Mouse (Mus musculus) bone marrow macrophage, adult 2 months (primary cell): ENCODE data around the gene Il21r. TPM values are rescaled to one million over a fixed set of nuclear protein-coding genes. Genes with fewer than 3 reads are reported as not detected.

ENCODE experiments used
- H3K27ac ChIP-seq: 2 replicates; pipeline ENCODE4 v1.5.1; 2012; ENCODE audit warnings: low read depth, low read length; ENCODE audit not compliant: insufficient read depth
- H3K4me1 ChIP-seq: 2 replicates; pipeline ENCODE4 v1.6.1; 2012; ENCODE audit warnings: low read length; ENCODE audit not compliant: control insufficient read depth, insufficient read depth
- H3K4me3 ChIP-seq: 2 replicates; pipeline ENCODE4 v1.5.1; 2012; ENCODE audit warnings: mild to moderate bottlenecking, low read length, moderate library complexity; ENCODE audit not compliant: insufficient read depth
- CTCF ChIP-seq: IDR thresholded peaks from 2 replicates; pipeline ENCODE4 v1.5.1; 2012; ENCODE audit warnings: low read depth, mild to moderate bottlenecking, low read length, moderate library complexity
- POLR2A ChIP-seq: IDR thresholded peaks from 2 replicates; pipeline ENCODE4 v1.6.1; 2012; ENCODE audit warnings: mild to moderate bottlenecking, low read depth, low read length, borderline replicate concordance
- polyA plus RNA-seq: library from polyadenylated mRNA; stranded (reverse); fragments of >200 nt; gene quantifications from 2 replicates; pipeline ENCODE4 v1.2.4, GENCODE M21; 2012; ENCODE audit not compliant: missing spikeins, insufficient read depth, insufficient read length

Gene Il21r
- polyA plus RNA-seq, 1 experiment, result 37.0 TPM

DNA sequence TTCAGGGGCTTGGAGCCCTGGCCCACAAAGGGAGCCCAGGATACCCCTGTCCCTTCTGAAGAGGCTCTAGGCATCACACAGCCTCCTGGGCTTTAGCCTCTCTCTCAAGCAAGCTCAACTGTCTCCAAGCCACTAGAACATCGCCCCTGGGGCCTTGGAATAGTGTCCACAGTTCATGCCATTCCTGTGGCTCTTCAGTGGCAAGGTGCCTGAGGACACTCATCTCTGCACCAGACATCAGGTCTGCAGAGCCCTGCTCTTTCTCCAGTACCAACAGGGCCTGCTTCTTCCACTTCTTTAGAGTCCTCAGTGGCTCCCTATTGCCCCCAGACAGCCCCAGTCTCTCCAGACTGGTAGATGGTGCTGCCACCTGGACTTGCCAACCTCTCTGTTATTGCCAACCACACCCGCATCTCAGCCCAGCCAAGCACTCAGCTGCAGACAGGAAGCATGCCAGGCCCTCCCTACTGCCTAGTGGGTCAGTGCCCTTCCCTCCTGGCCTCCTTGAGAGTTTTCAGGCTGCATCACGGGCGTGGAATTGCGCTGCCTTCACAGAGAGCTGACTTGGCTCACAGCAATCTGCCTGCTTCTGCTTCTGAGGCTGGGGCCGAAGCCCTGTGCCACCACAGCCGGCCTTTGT is 43.0 kb upstream of the Il21r start:
- Histone ChIP-seq H3K4me1 (peaks cover 53% of the 10 kb centered on the region), H3K4me3 (no peak overlapping the region), H3K27ac (no peak overlapping the region)
- TF ChIP-seq CTCF (no peak), POLR2A (no peak)

DNA sequence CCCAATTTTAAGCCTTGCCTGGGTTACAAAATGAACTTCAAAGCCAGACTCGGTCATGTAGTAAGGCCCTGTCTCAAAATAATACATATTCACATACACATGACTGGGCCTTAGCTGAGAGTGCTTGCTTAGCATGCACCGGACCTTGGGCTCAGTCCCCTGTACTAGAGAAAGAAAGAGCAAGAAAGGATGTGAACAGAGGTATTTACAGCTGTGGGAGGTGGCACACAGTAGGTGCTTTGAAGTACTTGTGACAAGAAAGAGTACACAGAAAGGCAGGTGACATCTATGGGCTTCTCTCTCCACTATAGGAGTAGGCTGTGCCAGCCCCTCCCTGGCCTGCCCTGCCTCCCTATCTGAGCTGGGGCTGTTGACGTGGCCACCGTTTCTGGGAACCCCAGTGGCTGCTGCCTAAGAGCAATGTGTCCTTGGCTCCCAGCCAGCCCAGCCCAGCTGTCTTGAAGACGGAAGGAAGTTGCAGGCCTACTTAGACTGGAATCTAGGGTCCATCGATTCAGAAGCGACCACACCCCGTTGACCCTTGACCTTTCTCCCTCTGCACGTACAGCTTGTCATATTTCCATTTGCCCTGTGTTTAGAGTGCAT is 42.0 kb upstream of the Il21r start:
- no peak overlapping the region for H3K4me3 ChIP-seq
- peaks cover 52% of the 10 kb centered on the region for H3K4me1 ChIP-seq
- H3K27ac ChIP-seq, result no peak overlapping the region
- no peak for TF ChIP-seq POLR2A
- no peak for TF ChIP-seq CTCF

DNA sequence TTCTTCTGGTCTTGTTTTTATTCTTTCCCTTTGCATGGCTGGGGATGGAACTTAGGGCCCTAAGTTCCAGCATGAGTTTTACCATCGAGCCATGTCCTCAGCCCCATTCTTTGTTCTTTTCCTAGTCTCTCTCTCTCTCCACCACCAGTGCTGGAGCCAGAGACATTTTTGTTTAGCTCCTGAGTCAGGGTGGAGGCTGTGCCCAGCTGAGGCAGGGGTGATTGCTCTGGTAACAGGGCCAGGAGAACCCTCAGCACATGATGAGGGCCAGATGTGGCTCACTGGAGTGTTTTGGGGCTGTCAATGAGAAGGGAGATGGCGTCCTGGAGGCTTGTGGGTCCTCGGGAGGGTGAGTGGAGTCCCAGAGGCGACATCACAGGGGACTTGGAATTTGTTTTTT is 40.8 kb upstream of the Il21r start:
- H3K27ac ChIP-seq, result no peak overlapping the region
- H3K4me1 ChIP-seq, result peaks cover 41% of the 10 kb centered on the region
- H3K4me3 ChIP-seq, result no peak overlapping the region
- TF ChIP-seq CTCF (no peak), POLR2A (no peak)

DNA sequence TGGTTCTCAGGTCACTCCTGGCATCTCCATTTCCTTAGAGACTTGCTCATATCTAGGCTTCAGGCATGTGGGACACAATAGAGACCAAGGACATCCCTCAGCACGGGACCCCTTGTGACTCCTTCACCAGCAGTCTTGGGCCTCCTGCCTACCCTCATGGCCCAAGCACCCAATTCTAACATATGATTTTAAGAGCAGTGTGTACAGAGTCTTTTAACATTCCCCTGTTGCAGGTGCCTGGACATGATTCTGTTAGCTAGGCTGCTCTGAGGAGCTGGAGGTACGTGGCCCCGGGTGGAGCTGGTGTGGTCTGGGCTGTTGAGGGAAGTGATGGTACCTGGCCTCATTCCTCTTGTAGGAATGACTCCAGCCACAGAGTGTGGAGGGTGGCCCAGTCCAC is 40.1 kb upstream of the Il21r start:
- Histone ChIP-seq H3K4me3 (no peak overlapping the region), H3K27ac (no peak overlapping the region), H3K4me1 (peaks cover 41% of the 10 kb centered on the region)
- TF ChIP-seq CTCF (no peak), POLR2A (no peak)

GRCm38 (mm10) chr7:125564316-125565024 is 38.8 kb upstream of the Il21r start:
- TF ChIP-seq CTCF, result no peak
- no peak for TF ChIP-seq POLR2A
- Histone ChIP-seq H3K4me3 (no peak overlapping the region), H3K27ac (no peak overlapping the region), H3K4me1 (peaks cover 36% of the 10 kb centered on the region)

DNA sequence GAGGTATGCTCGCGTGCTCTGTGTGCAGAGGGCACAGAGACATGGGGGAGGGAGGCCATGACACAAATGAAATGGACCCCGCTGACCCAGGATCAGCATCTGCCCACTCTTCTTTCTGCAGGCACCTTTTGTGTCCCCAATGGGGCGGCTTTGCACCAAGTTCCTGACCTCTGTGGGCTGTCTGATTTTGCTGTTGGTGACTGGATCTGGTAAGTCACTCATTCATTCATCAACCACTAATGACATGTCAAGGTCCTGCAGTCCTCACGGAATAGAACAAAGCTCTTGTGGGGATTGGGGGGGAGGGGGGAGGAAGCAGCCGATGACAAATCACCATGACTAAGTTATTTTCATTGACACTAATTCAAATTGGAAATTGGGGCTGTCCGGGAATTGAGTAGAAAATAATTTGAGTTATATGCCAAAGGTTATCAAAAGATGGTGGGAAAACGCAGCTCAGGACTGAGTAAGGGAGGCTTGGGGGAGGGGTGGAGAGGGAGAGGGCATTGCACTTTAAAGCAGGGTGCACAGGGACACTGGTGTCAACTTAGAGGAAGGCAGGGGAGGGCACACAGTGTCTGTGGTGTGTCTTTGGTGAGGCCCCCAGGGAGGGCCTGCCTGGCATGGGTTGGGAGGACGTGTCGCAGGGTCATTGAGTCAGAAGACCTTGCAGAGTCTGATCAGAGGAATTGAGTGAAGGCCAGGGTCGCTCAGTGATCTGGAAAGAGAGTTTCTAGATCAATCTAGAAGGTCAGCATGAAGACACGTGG is 37.5 kb upstream of the Il21r start:
- Histone ChIP-seq H3K27ac (no peak overlapping the region), H3K4me1 (peaks cover 26% of the 10 kb centered on the region), H3K4me3 (no peak overlapping the region)
- TF ChIP-seq POLR2A (no peak), CTCF (no peak)

GRCm38 (mm10) chr7:125566420-125566819 is 36.8 kb upstream of the Il21r start:
- TF ChIP-seq POLR2A (no peak), CTCF (no peak)
- H3K27ac ChIP-seq, result no peak overlapping the region
- H3K4me1 ChIP-seq, result peaks cover 21% of the 10 kb centered on the region
- no peak overlapping the region for H3K4me3 ChIP-seq

DNA sequence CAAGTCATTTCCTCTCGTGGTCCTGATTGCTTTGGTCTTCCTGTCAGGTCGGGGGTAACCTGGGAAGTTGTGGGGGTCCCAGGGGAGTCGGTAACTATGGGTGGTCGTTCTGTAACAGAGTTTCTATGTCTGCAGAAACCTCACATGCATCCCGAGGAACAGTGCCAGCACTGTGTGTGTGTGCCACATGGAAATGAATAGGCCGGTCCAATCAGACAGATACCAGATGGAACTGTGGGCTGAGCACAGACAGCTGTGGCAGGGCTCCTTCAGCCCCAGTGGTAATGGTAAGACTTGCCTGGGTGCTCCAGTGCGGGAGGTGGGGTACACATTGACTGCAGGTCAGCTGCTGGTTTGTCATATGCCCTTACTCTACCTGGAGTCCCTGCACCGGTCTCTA is 34.3 kb upstream of the Il21r start:
- no peak overlapping the region for H3K4me3 ChIP-seq
- H3K27ac ChIP-seq, result no peak overlapping the region
- TF ChIP-seq POLR2A (no peak), CTCF (no peak)
- H3K4me1 ChIP-seq, result peaks cover 17% of the 10 kb centered on the region

DNA sequence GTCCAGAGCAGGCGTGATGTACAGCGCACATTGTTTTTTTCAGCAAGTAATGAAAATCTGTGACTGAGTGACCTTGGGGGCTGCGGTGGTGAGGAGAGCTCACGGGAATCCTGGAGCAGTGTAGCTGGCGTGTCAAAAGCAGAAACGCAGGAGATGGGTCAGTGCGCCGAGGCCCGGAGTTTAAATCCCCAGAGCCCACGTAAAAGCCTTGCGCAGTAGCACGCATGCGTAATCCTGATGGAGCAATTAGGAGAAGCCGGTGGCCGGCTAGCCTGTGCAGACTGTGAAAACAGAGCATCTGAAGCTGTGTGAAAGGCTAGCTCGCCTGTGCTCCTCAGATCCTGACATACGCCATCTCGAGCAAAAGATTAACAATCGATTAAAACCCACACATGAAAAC is 31.3 kb upstream of the Il21r start:
- H3K4me3 ChIP-seq, result no peak overlapping the region
- no peak overlapping the region for H3K27ac ChIP-seq
- TF ChIP-seq CTCF, result no peak
- no peak for TF ChIP-seq POLR2A
- H3K4me1 ChIP-seq, result peaks cover 25% of the 10 kb centered on the region
